Mouse (Mus musculus) testis, adult 2 months (tissue): Measurements from ENCODE around the gene Ovca2. TPM values are rescaled to one million over a fixed set of nuclear protein-coding genes. Genes with fewer than 3 reads are reported as not detected.

Source experiments
- H3K27ac ChIP-seq: fragments of 200-500 bp; 2 replicates; pipeline ENCODE4 v1.5.1; 2012; ENCODE audit warnings: low read depth, low read length; ENCODE audit not compliant: control insufficient read depth, insufficient read depth
- H3K27me3 ChIP-seq: fragments of 200-500 bp; 2 replicates; pipeline ENCODE4 v1.6.1; 2012; ENCODE audit warnings: mild to moderate bottlenecking, low read length, moderate library complexity; ENCODE audit not compliant: control insufficient read depth, insufficient read depth
- H3K36me3 ChIP-seq: fragments of 200-500 bp; 2 replicates; pipeline ENCODE4 v1.6.1; 2012; ENCODE audit warnings: mild to moderate bottlenecking, low read length; ENCODE audit not compliant: control insufficient read depth, insufficient read depth
- H3K4me1 ChIP-seq: fragments of 200-500 bp; 2 replicates; pipeline ENCODE4 v1.6.1; 2012; ENCODE audit warnings: low read length; ENCODE audit not compliant: control insufficient read depth, insufficient read depth
- H3K4me3 ChIP-seq: fragments of 200-500 bp; 2 replicates; pipeline ENCODE4 v1.5.1; 2012; ENCODE audit warnings: low read depth, mild to moderate bottlenecking, low read length, moderate library complexity, mixed read lengths; ENCODE audit not compliant: control insufficient read depth
- CTCF ChIP-seq: fragments of 200-500 bp; IDR thresholded peaks from 2 replicates; pipeline ENCODE4 v1.5.1; 2012; ENCODE audit warnings: low read depth, mild to moderate bottlenecking, inconsistent platforms, low read length, moderate library complexity; ENCODE audit not compliant: control insufficient read depth, insufficient read depth, insufficient replicate concordance
- POLR2A ChIP-seq: fragments of 200-500 bp; IDR thresholded peaks from 2 replicates; pipeline ENCODE4 v1.6.1; 2012; ENCODE audit warnings: low read depth, mild to moderate bottlenecking, inconsistent platforms, low read length, moderate library complexity; ENCODE audit not compliant: control insufficient read depth
- polyA plus RNA-seq: library from polyadenylated mRNA; depleted of rRNA; stranded (reverse); fragments of >200 nt; gene quantifications from 2 replicates; pipeline ENCODE4 v1.2.3, GENCODE M21; 2012; rRNA removed

Ovca2 gene
- polyA plus RNA-seq, result 9.1 and 10.2 TPM in 2 replicates

- Histone ChIP-seq H3K27me3 (no peaks in the 10 kb centered on the region), H3K4me1 (peaks cover 5% of the 10 kb centered on the region), H3K27ac (peak within 1 kb of the TSS; percentile 83), H3K36me3 (no peaks in the 10 kb centered on the region), H3K4me3 (peak within 1 kb of the TSS; percentile 97)
- peak; percentile 70; the same call in 1 of the 2 replicates for TF ChIP-seq CTCF
- peak; percentile 78 for TF ChIP-seq POLR2A
These were observed at the start of gene Ovca2 for GRCm38 (mm10) chr11:75178672-75179208. Gene Ovca2 (minus strand): TSS chr11:75178835.

- Histone ChIP-seq H3K36me3 (no peaks in the 10 kb centered on the region), H3K4me3 (no peak overlapping the region), H3K4me1 (no peaks in the 10 kb centered on the region; the same call in 1 of the 2 replicates), H3K27ac (no peak overlapping the region), H3K27me3 (no peaks in the 10 kb centered on the region)
- TF ChIP-seq POLR2A (no peak), CTCF (no peak)
These were observed 49.0 kb upstream of the Ovca2 start for GRCm38 (mm10) chr11:75227632-75228031.

GRCm38 (mm10) chr11:75224835-75225234 lies 46.2 kb upstream of the Ovca2 start:
- H3K36me3 ChIP-seq, result no peaks in the 10 kb centered on the region
- no peaks in the 10 kb centered on the region for H3K4me1 ChIP-seq

GRCm38 (mm10) chr11:75224062-75224461 lies 45.4 kb upstream of the Ovca2 start:
- no peak overlapping the region for H3K27ac ChIP-seq
- peaks cover 2% of the 10 kb centered on the region; the same call in 1 of the 2 replicates for H3K4me1 ChIP-seq
- H3K27me3 ChIP-seq, result no peaks in the 10 kb centered on the region
- TF ChIP-seq CTCF (no peak), POLR2A (no peak)
- no peak overlapping the region for H3K4me3 ChIP-seq
- no peaks in the 10 kb centered on the region for H3K36me3 ChIP-seq

More at GRCm38 (mm10) chr11:75224835-75225234, 46.2 kb upstream of the Ovca2 start:
- no peak for TF ChIP-seq CTCF
- TF ChIP-seq POLR2A, result no peak
- no peaks in the 10 kb centered on the region for H3K27me3 ChIP-seq
- no peak overlapping the region for H3K27ac ChIP-seq
- no peak overlapping the region for H3K4me3 ChIP-seq

- TF ChIP-seq POLR2A (no peak), CTCF (no peak)
- H3K4me3 ChIP-seq, result no peak overlapping the region
- no peaks in the 10 kb centered on the region for H3K36me3 ChIP-seq
- 0 out of 2 replicates have a peak overlapping the region, but pooled peaks have one; percentile 16 for H3K27ac ChIP-seq
- peaks cover 2% of the 10 kb centered on the region; the same call in 1 of the 2 replicates for H3K4me1 ChIP-seq
- H3K27me3 ChIP-seq, result no peaks in the 10 kb centered on the region
These were observed 42.0 kb upstream of the Ovca2 start for GRCm38 (mm10) chr11:75220517-75221145.

GRCm38 (mm10) chr11:75220115-75220514 lies 41.5 kb upstream of the Ovca2 start:
- H3K27me3 ChIP-seq, result no peaks in the 10 kb centered on the region
- H3K4me3 ChIP-seq, result no peak overlapping the region
- peaks cover 2% of the 10 kb centered on the region; the same call in 1 of the 2 replicates for H3K4me1 ChIP-seq
- H3K27ac ChIP-seq, result no peak overlapping the region
- H3K36me3 ChIP-seq, result no peaks in the 10 kb centered on the region
- TF ChIP-seq CTCF, result no peak
- TF ChIP-seq POLR2A, result no peak

- H3K27ac ChIP-seq, result no peak overlapping the region
- no peaks in the 10 kb centered on the region for H3K27me3 ChIP-seq
- H3K4me1 ChIP-seq, result peaks cover 10% of the 10 kb centered on the region
- H3K4me3 ChIP-seq, result no peak overlapping the region
- H3K36me3 ChIP-seq, result no peaks in the 10 kb centered on the region
- TF ChIP-seq CTCF (no peak), POLR2A (no peak)
These were observed 35.7 kb upstream of the Ovca2 start for GRCm38 (mm10) chr11:75214081-75214950.
